Mouse (Mus musculus) gastrocnemius, postnatal 25 days (tissue): Measurements from ENCODE around the gene Dstyk. TPM values are rescaled to one million over a fixed set of nuclear protein-coding genes. Genes with fewer than 3 reads are reported as not detected.

ENCODE experiments used
- DNase-seq: peaks from one replicate; pipeline ENCODE4 v3.0.0; 2022
- long read RNA-seq, 2 experiments: library from polyadenylated mRNA; stranded (forward); transcript quantifications; one replicate each; pipeline ENCODE4 v2.0.0; 2021
- total RNA-seq, 2 experiments: library from RNA; stranded (reverse); gene quantifications; 1 replicate in 1 of 2; 2 replicates in 1 of 2; pipeline ENCODE4 v1.2.3; 2021

The Dstyk gene
- 1 to 10 TPM; 9.2 to 10.0 TPM for total RNA-seq
- long read RNA-seq, experiment 1, full-length matches to known transcripts: 1 of 8 reads
- long read RNA-seq, experiment 1, partial matches to known transcripts: 0 of 8 reads
- long read RNA-seq, experiment 1, other reads (novel, unspliced or antisense): 7 of 8 reads
- long read RNA-seq, experiment 2, partial matches to known transcripts: 1 of 4 reads
- long read RNA-seq, experiment 2, other reads (novel, unspliced or antisense): 3 of 4 reads

DNA sequence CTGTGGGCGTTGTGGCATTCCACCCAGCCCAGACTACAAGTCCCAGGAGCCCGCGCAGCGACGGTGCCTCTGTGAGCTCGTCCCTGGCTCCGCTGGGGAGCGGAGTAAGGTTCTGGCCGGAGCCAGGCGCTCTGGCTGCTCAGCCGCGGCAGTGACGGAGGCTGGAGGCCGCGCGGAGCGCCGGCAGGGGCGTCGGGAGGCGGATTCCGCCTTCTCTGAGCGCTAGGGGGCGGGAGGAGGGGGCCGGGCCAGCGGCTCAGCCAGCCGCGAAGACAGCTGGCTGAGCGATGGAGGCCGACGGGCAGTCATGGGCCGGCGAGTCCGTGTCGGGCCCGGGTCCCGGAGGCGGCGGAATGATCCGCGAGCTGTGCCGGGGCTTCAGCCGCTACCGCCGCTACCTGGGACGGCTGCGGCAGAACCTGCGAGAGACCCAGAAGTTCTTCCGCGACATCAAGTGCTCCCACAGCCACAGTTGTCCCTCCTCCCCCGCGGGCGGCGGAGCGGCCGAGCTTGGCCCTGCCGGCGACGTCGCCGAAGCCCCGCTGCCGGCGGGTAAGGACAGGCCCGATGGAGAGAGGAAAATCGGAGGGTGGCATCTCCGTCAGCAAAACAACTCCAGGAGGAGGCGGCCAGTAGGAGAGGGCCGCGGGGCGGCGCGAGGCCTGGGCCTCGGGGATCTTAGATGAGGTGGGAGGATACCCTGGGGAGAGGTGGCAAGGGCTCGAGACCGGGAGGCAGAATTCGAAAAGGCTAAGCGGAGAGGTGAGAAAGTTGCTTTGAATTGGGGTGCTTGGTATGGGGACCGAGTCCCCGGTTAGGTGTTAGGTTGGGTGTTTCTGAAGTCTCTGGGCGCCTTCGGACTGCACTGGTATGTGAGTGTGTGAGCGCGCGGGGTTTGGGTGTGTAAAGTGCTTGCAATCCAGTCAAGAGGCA is at the start of gene Dstyk:
Gene Dstyk, plus strand, starts transcription at position 237 of the 933 bp plus-strand sequence.
- peak; percentile 96 for DNase-seq

DNA sequence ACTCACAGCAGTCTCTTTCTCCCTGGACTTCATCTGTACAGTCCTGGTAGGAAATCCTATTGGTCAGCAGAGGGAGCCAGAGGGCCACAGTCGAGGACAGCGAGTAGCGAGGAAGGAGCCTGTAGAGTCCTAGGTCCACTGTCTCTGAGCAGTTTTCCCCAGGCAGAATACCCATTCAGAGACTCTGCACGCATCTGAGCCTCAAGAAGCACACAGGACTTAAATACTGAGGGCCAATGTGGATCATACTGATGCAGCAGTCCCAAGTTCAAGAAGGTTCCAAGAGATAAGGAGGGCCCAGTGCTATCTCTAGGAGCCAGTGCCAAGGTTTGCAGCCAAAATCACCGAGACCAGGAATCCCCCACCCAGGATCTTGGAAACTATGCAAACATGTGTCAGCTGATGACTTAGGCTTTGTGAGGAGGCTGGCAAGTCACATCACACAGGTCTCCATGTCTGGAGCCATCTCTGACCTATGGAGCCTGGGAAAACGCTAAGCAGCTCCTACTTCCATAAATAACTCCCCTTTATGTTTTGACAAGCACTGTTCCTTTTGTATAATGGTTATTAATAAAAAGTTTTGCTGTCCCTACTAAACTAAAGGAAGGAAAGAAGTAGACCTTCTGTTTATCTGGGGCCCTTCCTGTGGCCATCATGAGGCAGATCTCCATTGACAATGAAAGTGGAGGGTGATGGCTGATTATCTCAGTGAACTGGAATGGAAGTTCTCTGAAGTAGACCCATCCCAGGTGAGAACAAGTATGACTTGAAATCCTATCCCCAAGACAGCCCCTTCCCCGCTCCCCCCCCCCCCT is 49.5 kb upstream of the Dstyk start:
- DNase-seq: peak; percentile 69

DNA sequence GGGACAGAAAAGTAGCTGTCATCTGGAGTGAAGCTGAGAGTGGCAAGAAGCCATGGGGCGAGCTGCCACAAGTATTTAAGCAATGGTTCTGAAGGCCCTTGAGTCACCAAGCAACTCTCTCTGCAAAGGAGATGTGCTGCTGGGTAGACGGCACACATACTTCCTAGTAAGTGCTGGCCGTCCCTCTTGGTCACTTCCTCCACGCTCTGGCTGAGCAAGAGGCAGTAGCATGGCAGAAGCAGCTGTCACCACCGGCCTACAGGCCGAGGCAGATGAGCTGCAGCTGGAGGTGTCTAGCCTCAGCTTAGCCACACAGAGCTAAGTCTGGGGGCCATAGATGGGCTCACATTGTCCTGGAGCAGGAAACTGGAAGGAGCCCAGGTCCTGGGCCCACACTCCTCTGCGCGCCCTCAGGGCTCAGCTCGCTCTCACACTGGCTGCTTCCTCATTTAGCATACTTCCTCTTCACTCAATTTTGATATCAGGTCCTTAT is 46.6 kb upstream of the Dstyk start:
- DNase-seq: no peak

DNA sequence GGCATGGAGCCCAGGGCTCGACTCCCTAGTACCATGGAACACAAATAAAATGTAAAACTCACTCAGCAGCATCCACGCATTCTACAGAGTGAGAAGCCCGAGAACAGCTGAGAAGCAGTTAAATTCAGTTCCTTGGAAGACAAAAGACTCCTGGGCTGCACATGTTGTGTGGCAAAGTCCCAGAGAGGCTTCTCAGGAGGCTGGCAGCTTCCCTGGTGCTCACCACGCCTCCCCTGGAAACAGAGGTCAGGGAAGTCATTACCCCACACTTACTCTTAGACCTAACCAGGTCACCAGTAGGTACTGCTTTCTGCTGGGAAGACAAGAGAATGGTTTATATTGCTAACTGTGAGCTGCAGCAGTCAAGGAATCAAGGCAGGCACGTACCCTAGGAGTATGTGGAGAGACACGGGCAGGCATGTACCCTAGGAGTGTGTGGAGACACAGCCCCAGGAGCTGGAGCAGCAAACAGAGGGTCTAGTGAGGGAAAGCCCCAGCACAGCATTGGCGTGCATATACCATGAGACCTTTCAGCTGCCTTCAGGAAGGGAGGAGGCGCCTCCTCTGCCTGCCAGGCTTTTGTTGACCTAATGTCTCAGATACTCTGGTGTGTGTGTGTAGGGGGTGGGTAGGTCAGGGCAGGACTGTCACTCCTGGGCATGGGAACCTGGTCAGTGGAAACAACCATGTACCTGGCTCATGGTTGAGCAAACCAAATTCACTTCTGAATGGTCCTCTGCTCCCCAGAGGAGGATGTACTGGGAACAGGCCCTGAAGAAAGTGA is 45.9 kb upstream of the Dstyk start:
- DNase-seq: no peak

DNA sequence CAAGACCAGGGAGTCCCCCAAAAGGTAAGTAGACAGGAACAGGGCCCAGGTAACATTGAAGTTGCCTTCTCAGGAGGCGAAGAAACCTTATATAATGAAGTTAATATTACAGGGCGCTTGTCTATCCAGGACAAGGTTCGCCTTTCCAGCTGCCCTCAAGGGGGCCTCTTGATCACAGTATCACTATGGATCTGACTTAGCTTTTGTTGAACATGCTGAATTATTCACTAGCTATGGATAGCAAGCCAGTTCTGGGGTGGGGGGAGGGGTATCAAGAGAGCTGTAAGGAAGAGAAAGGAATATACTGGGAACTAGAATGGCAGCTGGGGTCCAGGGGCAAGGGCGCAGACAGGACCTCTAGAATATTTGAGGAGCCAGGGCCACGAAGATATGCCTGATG is 45.0 kb upstream of the Dstyk start:
- DNase-seq: no peak

DNA sequence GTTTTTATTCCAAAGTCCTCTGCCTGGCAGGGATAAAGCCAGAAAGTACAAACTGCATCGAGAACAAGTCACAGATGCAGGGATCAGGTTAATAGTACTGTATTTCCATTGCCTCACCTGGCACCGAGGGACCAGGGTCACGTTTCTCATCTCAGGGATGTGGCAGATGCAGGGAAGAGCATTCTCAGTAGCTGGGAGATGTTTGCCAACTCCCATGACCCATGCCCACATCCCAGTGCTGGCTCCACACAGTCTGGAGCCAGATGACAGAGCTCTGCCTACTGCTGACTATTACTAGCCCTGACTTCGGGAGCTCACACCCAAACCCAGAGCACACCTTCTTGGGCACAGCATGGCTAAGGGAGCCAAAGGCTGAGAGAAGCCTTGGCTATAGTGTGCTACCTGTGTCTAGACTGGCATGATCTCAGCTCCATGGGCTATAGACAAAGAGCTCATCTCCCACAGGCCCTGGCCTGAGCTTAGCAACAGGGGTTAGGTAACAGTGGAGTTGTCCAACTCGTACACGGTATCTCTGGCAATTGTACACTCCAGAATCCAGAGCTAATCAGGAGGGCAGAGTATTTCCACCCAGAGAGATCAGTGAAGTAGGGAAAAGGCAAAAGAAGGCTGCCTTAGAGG is 44.3 kb upstream of the Dstyk start:
- DNase-seq: no peak

DNA sequence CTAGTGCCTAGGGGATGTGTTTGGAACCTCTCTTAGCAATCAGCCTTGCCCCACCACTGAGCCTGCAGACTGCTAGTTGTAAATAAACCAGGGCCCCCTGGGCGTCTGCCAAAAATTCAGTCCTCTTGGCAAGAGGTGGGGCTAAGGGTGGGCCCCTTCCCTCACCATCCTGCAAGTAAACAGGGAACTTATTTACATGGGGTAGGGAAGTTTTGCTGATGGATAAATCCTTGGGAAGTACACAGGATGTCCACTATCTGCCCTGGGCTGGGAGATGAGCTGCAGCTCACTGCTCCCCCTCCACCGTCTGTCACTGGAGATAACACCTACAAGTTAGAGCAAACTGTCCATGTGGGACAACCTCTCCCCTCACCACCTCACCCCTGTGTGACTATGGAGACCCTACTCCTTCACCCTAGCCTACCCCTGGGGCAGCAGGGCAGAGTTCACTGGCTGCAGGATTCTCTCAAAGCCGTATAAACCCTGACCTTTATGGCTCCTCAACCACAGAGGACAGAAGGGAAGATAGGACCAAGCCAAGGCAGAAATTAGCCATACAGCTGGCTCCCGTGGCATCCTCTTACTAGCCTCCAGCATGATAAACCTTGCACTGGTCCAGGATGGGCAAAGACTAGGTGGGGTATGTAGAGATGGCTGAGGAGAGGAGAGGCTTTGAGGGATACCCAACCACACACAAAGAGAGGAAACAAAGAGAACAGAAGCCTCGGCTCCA is 43.0 kb upstream of the Dstyk start:
- no peak for DNase-seq

DNA sequence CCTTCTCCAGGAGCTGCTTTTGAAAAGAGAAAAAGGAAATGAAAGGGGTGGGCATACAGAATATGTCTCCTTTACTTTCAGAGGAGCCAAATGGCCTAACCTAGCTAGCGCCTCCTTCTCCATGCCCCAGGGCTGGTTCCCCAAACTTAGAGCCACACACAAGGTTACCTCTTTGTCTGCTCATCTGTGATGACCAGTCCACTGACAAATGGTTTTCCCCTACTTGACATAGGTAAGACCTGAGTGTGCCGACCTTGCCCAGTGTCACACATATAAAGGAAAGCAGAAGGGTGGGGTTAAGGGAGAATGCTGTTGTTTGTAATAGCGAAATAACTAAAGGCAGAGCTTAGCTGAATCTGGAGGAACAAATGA is 42.5 kb upstream of the Dstyk start:
- DNase-seq: no peak

DNA sequence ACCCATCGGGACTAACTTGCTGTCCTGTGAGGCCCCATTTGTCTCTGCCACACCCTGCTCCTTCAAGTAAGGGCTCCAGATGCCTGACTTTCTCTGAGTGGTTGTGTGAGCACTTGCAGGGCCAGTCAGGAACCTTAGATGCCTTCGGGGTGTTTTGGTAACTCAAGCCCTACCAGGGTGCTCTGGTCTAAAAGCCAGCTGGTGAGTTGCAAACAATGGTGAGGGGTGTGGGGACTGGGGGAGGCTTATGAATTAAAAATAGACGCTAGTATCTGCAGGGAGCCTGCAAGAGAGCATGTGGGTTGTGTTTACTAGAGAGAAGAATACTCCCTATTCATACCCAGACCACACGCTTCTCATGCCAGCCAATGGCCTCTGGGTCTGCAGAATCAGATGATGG is 42.1 kb upstream of the Dstyk start:
- DNase-seq: no peak

DNA sequence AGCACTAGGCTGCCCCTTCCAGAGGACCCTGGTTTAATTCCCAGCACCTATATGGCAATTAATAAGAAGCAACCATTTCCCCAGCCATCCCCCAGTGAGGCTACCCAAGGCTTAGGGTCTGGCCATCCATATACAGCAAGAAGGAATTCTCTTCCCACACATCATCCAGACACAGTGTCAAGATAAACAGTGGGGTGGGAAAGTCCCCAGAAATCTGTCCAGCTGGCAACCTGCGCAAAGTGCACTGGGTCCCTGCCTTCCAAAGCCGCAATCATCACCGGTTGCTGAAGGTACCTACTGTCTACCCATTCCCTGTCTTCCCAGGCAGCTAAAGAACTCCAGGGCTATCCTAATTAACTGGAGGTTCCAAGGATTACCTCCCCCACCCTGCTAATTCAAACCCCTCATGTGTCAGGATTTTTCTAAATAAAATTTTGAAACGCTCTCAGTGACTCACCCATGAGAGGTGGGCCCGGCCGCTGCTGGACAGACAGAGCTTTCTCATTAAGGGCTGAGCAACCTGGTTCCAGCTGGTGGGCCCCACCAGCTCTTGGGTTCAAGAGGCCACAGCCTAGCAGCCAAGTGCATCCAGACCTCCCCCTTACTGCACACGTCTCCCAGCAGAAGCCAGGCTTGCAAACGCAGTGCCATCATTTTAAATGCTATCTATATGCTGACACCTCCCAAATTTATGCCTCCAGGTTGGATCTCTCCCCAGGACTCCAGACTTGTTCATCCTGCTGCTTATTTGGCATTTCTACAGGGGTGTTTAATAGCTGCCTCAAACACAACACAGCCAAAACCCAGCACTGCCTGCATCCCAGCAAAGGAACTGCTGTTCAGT is 40.9 kb upstream of the Dstyk start:
- no peak for DNase-seq

DNA sequence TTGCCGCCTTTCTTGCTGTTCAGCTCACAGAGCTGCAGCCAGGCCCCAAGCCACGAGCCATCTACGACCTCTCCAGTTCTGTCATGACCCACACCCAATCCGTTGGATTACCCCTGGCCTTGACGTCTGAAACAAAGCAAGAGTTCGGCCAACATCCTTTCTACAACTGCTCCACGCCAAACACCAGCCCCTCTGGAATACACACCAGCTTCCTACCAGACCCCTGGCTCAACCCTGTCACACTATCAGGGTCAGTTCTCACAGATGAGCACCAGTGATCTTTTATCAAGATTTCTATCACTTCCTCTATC is 40.3 kb upstream of the Dstyk start:
- DNase-seq: no peak

DNA sequence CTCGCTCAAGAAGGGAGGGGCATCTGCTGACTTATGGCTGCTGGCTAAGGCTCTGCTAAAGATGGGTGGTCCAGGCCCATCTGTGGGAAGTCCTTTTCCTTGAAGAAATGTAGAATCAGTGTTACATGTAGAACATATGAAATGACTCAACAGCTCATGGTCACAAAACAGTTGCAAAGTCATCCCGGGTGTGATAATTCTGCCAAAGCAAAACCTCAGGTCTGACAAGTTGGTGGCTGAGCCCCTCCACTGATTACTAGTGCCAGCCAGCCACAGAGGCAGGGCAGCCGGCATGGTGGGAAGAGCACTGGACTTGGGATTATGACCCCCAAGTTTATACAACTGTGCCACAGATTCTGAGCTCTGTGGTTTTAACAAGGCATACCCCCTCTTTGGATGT is 39.5 kb upstream of the Dstyk start:
- DNase-seq: no peak

DNA sequence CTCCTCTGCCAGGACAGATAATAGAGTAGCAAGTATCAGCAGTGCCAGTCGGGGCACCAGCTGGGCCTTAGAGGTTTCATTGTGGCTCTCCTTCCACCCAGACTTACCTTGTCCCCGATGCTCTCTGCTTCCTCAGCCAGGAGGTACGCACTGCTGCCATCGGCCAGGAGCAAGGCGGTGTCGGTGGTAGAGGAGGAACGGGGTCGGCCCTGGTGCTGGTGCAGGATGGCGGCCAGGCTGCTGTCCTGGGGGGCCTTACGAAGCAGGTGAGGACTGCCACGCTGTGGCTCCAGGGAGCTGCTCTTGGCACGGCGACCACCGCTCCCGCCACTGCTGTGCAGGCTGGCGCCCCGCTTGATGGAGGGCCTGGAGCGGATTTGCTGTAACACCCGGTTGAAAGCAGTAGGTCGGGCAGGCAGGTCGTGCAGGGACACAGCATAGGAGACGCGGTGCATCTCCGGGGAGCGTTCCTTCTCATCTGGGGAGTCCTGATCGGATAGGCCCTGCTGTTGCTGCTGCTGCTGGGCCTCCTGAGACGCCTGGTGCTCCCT is 36.7 kb upstream of the Dstyk start:
- peak; percentile 15 for DNase-seq

DNA sequence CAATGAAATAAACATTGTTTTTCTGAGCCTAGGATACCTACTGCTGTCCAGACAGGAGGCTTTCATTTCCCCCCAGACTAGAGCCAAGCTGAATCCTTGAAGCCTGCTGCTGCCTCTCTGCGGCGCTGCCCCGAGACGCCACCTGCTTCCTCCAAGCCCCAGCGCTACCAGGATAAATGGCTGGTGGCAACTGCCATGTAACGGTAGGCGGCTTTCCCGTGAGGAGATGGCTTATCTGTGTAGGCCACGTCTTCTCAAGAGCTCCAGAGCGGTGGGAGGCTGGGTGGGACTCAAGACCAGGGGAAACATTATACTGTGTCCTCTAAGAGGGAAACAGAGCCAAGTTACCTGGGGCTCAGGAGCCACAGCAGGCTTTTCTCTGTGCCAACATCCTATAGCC is 35.4 kb upstream of the Dstyk start:
- DNase-seq: no peak

DNA sequence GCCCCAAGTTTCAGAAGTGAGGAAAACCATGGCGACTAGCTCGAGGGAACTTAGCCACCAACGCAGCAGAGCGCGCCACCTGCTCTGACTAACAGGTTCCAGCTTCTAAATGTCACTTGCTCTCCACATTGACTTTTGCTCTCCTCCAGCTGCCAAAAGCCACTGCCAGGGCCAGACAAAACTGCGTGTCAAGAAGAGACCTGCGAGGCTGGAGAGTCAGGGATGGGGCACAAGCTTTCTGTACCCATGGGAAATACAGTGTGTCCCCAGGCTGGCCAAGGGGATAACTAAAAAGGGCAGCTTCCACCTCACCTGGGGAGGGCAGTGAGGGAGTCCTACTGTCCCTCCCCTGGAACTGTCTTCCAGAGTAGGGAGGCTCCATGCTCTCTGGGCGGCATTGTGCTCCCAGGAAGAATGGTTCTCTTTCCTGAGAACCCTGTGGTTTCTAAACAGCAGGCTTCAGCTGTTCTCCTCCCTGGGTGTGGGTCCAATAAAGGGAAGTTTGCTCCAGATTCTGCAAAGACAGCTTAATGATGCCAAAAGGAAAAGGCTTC is 33.3 kb upstream of the Dstyk start:
- peak; percentile 57 for DNase-seq

DNA sequence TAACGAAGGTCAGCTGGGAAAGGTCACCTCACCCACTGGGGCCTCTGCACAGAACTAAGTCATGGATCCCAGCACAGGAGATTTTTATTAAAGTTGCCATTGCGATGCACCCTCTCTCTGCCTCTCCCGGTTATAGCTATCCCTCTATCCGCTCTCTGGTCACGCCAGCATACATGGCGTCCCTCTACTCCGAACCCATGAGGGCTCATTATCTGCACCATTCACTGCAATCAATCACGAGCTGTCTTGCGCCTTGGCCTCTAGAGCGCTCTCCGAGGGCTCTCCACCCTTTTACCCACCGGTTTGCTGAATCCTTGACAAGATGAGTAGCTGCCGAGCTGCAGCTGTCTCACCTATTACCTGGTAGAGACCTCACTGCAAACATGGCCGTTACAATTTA is 32.1 kb upstream of the Dstyk start:
- DNase-seq: no peak

DNA sequence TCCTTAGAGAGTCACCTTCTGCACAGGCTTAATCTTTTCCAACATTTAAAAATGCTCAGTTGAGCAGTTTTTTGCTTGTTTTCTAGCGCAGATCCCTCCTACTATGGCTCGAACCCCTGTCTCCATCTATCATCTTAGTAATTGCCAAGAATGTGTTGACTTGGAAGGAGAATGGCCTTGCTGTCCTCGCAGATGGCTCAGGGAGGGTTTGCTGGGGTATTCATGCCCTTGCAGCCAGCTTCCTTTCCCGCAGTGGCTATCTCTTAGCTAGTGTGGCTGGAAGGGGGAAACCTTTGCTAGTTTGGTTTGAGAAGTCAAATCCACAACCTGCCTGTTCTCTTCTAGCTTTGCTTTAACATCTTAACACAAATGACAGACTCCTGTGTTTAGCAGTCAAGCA is 31.6 kb upstream of the Dstyk start:
- DNase-seq: no peak

DNA sequence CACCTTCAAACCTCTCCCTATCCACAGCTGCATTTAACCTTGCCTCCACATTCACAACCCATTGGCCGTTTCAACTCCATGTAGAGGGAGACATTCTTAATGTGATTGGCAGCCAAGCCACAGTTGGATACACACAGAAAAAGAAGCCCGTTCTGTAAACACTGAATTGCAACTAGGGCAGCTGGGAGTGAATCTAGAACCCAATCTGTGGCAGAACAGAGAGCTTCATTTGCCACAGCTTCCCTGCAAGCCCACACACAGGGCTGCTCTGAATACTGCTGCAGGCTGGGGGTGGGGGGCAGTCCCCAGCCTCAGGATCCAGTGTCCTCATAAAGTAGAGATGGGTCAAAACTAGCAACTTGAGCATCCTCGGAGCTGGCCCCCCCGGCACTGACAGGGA is 31.1 kb upstream of the Dstyk start:
- no peak for DNase-seq

DNA sequence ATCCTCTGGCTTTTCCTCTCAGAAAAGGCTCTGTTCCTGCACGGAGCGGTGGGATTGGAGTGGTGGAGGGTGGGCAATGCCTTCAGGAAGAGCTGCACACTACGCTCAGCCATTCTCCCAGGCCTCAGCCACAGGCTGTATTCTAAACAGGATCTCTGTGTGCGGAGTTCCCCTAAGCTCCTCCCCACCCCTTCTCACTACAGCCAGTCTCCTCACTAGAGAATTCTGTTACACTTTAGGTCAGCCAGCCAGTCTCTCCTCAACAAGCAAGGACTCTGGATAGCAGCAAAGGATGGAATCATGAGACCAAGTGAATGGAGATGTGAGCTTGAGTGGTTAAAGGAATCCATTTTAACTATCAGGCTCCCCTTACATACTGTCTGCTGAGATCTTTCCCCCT is 29.4 kb upstream of the Dstyk start:
- DNase-seq: no peak
